Mouse (Mus musculus): ENCODE data around the gene Chmp1a. TPM values are rescaled to one million over a fixed set of nuclear protein-coding genes. Genes with fewer than 3 reads are reported as not detected.

The Chmp1a gene
- polyA plus RNA-seq, 1 experiment = 88.7 TPM

DNA sequence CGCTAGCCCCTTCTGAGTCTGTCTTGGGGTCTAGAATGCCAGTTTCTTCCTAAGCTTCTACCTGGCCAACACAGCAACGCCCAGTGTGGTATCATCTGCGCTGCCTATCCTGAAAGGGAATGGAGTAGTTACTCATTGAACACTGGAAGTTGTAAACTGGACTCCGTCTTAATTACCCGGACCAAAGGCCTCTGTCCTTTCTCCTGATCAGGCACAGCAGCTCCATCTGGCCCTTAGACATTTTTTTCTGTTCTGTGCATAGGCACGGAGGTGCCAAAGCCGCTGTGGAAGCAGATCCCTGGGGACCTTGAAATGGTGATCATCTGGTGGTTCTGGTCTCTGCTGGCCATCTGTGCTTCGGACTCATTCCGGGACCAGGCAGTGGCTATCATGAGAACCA is 18.8 kb downstream of the Chmp1a start:
- WGBS = 86% methylated on average over 9 of the region's 9 CpGs
- no peak overlapping the region for H3K4me3 ChIP-seq (replicated peaks; ENCODE audit: control insufficient read depth, low read depth, low read length)
- H3K4me1 ChIP-seq (ENCODE audit: control insufficient read depth, insufficient read depth, low read length) = peaks cover 1% of the 10 kb centered on the region; the same call in 1 of the 2 replicates
- no peak overlapping the region for H3K27ac ChIP-seq (ENCODE audit: control insufficient read depth, insufficient read depth, low read depth, low read length, poor library complexity)
- TF ChIP-seq CTCF (IDR thresholded peaks at IDR 0.05; ENCODE audit: control insufficient read depth, insufficient read depth, low read length) (no peak), POLR2A (IDR thresholded peaks at IDR 0.05; ENCODE audit: borderline replicate concordance, control insufficient read depth, low read depth, low read length) (no peak)

DNA sequence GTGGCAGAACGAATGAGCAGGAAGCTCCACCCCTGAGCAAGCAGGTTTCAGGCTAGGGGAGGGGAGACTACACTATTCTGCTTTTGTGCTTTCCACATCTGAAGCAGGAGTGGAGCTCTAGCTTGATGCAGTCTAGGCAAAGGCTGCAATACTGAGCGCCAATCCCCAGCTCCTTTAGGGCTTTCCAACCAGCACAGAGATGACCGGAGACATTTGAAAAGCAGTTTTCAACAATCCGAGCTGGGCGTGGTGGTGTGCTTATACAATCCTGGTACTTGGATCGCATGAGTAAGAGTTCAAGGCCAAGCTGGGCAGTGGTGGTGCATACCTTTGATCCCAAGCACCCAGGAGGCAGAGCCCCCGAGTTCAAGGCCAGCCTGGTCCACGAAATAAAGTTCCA is 20.7 kb downstream of the Chmp1a start:
- H3K4me3 ChIP-seq (replicated peaks; ENCODE audit: control insufficient read depth, low read depth, low read length) = no peak overlapping the region
- H3K4me1 ChIP-seq (ENCODE audit: control insufficient read depth, insufficient read depth, low read length) = peaks cover 1% of the 10 kb centered on the region; the same call in 1 of the 2 replicates
- 59% methylated on average over 8 of the region's 8 CpGs for WGBS
- TF ChIP-seq CTCF (IDR thresholded peaks at IDR 0.05; ENCODE audit: control insufficient read depth, insufficient read depth, low read length) (no peak), POLR2A (IDR thresholded peaks at IDR 0.05; ENCODE audit: borderline replicate concordance, control insufficient read depth, low read depth, low read length) (no peak)
- H3K27ac ChIP-seq (ENCODE audit: control insufficient read depth, insufficient read depth, low read depth, low read length, poor library complexity) = no peak overlapping the region

DNA sequence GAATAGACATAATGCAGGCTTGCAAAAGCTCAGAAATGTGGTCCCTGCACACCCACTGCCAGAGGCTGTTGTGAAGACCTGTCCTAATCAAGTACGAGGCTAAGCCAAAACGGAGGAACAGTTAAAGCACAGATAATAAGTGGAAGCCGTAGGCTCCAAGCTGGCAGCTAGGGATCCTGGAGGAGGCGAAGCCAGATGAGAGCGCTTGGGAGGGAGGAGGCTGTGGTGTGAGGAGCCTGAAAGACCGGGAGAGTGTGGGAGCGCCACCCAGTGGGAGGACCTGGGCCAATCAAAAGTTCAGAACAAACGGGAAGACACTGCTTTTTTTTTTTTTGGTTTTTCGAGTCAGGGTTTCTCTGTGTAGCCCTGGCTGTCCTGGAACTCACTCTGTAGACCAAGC is 21.9 kb downstream of the Chmp1a start:
- no peak overlapping the region for H3K4me3 ChIP-seq (replicated peaks; ENCODE audit: control insufficient read depth, low read depth, low read length)
- H3K27ac ChIP-seq (ENCODE audit: control insufficient read depth, insufficient read depth, low read depth, low read length, poor library complexity) = no peak overlapping the region
- WGBS = 6% methylated on average over 9 of the region's 9 CpGs
- TF ChIP-seq CTCF (IDR thresholded peaks at IDR 0.05; ENCODE audit: control insufficient read depth, insufficient read depth, low read length) (peak; percentile 56; the same call in 1 of the 2 replicates), POLR2A (IDR thresholded peaks at IDR 0.05; ENCODE audit: borderline replicate concordance, control insufficient read depth, low read depth, low read length) (no peak)
- H3K4me1 ChIP-seq (ENCODE audit: control insufficient read depth, insufficient read depth, low read length) = peaks cover 1% of the 10 kb centered on the region; the same call in 1 of the 2 replicates

DNA sequence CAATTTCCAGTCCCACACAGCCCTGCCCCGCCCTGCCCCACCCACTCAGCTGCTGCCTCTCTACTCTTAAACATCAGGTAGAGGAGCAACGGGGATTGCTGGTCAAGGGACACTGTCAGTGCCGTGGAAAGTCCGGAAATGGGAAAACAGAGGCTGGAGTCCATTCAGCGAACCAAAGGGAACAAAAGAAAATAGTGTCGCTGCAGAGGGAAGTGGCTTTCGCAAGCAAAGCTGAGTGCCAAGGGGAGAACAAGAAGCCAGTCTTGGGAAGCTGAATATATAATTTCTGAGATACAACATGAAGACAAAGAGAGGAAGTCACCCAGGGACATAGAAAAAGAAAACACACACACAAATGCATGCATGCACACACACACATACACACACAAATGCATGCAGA is 23.7 kb downstream of the Chmp1a start:
- H3K27ac ChIP-seq (ENCODE audit: control insufficient read depth, insufficient read depth, low read depth, low read length, poor library complexity) = no peak overlapping the region
- TF ChIP-seq POLR2A (IDR thresholded peaks at IDR 0.05; ENCODE audit: borderline replicate concordance, control insufficient read depth, low read depth, low read length) (no peak), CTCF (IDR thresholded peaks at IDR 0.05; ENCODE audit: control insufficient read depth, insufficient read depth, low read length) (no peak)
- 36% methylated on average over 7 of the region's 7 CpGs for WGBS
- no peak overlapping the region for H3K4me3 ChIP-seq (replicated peaks; ENCODE audit: control insufficient read depth, low read depth, low read length)
- peaks cover 1% of the 10 kb centered on the region; the same call in 1 of the 2 replicates for H3K4me1 ChIP-seq (ENCODE audit: control insufficient read depth, insufficient read depth, low read length)

DNA sequence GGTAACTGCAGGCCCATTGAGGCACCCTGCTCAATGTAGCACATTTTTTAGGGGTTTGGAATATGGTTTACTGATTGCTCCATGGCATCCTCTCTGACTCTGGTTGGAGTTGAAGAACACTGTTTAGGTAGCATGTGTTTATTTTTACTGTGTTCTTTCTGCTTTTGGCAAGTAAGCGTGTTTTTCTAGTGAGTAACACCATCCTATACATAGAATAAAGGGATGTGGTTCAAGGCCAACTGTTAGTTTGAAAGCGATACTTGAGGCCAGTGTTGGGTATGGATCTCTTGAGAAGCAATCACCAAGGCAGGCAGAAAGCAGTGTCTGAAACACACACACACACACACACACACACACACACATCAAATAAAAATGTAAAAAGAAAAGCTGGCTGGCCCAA is 24.6 kb downstream of the Chmp1a start:
- no peak overlapping the region for H3K4me3 ChIP-seq (replicated peaks; ENCODE audit: control insufficient read depth, low read depth, low read length)
- peaks cover 1% of the 10 kb centered on the region; the same call in 1 of the 2 replicates for H3K4me1 ChIP-seq (ENCODE audit: control insufficient read depth, insufficient read depth, low read length)
- H3K27ac ChIP-seq (ENCODE audit: control insufficient read depth, insufficient read depth, low read depth, low read length, poor library complexity) = no peak overlapping the region
- WGBS = 79% methylated on average over 2 of the region's 2 CpGs
- TF ChIP-seq CTCF (IDR thresholded peaks at IDR 0.05; ENCODE audit: control insufficient read depth, insufficient read depth, low read length) (no peak), POLR2A (IDR thresholded peaks at IDR 0.05; ENCODE audit: borderline replicate concordance, control insufficient read depth, low read depth, low read length) (no peak)

DNA sequence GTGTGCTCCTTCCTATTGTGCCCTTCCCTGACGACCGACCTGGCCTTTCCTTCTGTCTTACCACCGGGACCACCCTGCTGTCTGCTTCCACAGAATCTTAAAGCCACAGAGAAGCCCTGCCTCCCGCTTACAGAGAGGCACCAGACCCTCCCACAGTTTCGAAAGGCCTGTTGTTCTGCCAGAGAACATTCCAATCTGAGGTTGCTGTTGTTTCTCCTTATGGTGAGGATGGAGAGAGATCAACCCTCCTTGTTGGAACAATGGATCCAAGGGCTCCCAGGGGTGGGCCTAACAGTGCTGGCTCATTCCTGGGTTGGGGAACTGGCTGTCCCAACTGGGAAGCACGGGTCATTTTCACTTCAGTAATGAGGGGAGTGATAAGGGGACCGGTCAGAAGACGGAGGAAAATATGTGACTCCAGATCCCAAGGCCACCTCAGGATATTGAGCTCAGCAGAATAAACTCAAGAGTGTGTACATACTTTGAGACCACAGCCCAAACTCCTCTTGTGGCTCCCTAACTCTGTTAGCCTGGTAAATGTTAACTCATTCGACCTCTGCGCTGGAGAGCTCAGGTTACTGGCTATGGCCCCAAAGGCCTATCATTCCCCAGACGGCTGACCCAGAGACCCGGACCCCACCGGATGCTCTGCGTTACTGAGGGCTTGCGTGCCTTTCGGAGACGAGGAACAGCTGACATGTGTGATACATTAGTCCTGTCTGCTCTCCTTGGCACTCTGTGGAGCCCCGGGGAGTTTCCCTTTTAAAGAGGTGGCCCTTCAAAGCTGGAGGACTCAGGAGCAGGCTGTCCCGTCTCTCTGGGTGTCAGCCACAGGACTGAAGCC is 26.8 kb downstream of the Chmp1a start, which contains the start of gene Dpep1:
Gene Dpep1 (plus strand): TSS at position 677 of the 844 bp plus-strand sequence.
- Histone ChIP-seq H3K27ac (ENCODE audit: control insufficient read depth, insufficient read depth, low read depth, low read length, poor library complexity) (no peak within 1 kb of the TSS), H3K4me1 (ENCODE audit: control insufficient read depth, insufficient read depth, low read length) (peaks cover 1% of the 10 kb centered on the region; the same call in 1 of the 2 replicates), H3K4me3 (replicated peaks; ENCODE audit: control insufficient read depth, low read depth, low read length) (no peak within 1 kb of the TSS)
- no peak for TF ChIP-seq CTCF (IDR thresholded peaks at IDR 0.05; ENCODE audit: control insufficient read depth, insufficient read depth, low read length)
- no peak for TF ChIP-seq POLR2A (IDR thresholded peaks at IDR 0.05; ENCODE audit: borderline replicate concordance, control insufficient read depth, low read depth, low read length)
- 75% methylated on average over 19 of the region's 19 CpGs for WGBS

DNA sequence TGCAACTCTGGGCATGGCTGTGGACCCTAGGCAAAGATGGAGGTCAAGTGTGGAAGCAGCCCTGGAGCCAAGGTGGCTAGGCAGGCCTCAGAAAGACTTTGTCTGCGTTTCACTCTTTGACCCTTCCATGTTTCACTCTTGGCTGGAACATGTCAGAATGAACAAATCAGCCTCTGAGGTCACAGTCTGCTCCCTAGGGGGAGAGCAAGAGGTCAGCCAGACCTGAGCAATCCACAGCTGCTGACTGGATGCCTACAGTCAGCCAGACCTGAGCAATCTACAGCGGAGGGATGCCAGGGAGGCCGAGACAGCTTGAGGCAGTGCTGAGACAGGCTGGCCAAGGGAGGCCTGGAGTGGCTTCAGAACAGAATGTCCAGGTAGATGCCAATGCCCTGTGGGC is 31.2 kb downstream of the Chmp1a start:
- Histone ChIP-seq H3K4me1 (ENCODE audit: control insufficient read depth, insufficient read depth, low read length) (no peaks in the 10 kb centered on the region), H3K27ac (ENCODE audit: control insufficient read depth, insufficient read depth, low read depth, low read length, poor library complexity) (no peak overlapping the region)
- 82% methylated on average over 3 of the region's 3 CpGs for WGBS

DNA sequence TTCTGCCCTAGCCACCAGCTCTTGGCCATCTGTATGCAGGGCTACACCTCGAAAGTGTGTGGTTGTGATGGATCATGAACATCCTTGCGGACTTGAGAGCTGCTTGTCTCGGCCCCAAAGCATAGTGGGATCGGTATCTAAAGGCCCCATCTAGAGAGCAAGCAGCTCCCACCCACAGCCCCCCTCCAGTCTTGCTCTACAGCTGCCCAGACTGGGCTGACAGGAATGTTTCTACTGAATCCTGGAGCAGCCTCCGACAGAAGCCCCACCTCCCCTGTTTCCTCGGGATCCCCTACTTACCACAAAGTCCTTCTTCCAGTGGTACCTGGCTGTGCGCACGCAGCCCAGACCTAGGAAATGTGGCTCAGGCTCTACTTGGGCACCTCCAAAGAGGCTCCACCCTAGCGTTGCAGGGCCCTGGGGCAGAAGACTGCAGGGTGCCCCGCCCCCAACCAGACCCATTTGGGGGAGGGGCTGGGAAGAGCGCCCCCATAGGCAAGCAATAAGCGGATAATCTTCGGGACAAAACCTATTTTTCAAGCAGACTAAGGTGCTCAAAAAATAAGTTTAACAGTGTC is 54.6 kb downstream of the Chmp1a start, which contains the start of gene Sult5a1:
Gene Sult5a1 (minus strand): TSS at position 428 of the 578 bp plus-strand sequence.
- 56% methylated on average over 13 of the region's 13 CpGs for WGBS
- H3K4me3 ChIP-seq (replicated peaks; ENCODE audit: control insufficient read depth, low read depth, low read length) = no peak within 1 kb of the TSS
- TF ChIP-seq POLR2A (IDR thresholded peaks at IDR 0.05; ENCODE audit: borderline replicate concordance, control insufficient read depth, low read depth, low read length) (no peak), CTCF (IDR thresholded peaks at IDR 0.05; ENCODE audit: control insufficient read depth, insufficient read depth, low read length) (no peak)
- H3K27ac ChIP-seq (ENCODE audit: control insufficient read depth, insufficient read depth, low read depth, low read length, poor library complexity) = no peak within 1 kb of the TSS
- H3K4me1 ChIP-seq (ENCODE audit: control insufficient read depth, insufficient read depth, low read length) = no peaks in the 10 kb centered on the region; the same call in 1 of the 2 replicates

More for the DNA sequence above, 31.2 kb downstream of the Chmp1a start:
- H3K4me3 ChIP-seq (replicated peaks; ENCODE audit: control insufficient read depth, low read depth, low read length) = no peak overlapping the region
- no peak for TF ChIP-seq POLR2A (IDR thresholded peaks at IDR 0.05; ENCODE audit: borderline replicate concordance, control insufficient read depth, low read depth, low read length)
- TF ChIP-seq CTCF (IDR thresholded peaks at IDR 0.05; ENCODE audit: control insufficient read depth, insufficient read depth, low read length) = no peak
